Mouse (Mus musculus) C2C12 (cell line): ENCODE data around the gene Gm10282. TPM values are rescaled to one million over a fixed set of nuclear protein-coding genes. Genes with fewer than 3 reads are reported as not detected.

Source experiments
- H3K27me3 ChIP-seq: one replicate; pipeline ENCODE4 v1.6.1; 2011; ENCODE audit not compliant: control insufficient read depth, insufficient read depth, insufficient read length
- H3K36me3 ChIP-seq: one replicate; pipeline ENCODE4 v1.6.1; 2011; ENCODE audit not compliant: control insufficient read depth, insufficient read depth
- H3K4me3 ChIP-seq: one replicate; pipeline ENCODE4 v1.5.1; 2011; ENCODE audit warnings: mild to moderate bottlenecking, control low read depth; ENCODE audit not compliant: poor library complexity, insufficient read depth, severe bottlenecking
- H3K79me2 ChIP-seq: one replicate; pipeline ENCODE4 v1.6.1; 2011; ENCODE audit not compliant: control insufficient read depth, insufficient read depth
- H3K79me3 ChIP-seq: one replicate; pipeline ENCODE4 v1.6.1; 2011; ENCODE audit warnings: low read depth, control low read depth
- H3ac ChIP-seq: one replicate; pipeline ENCODE3; 2011; ENCODE audit warnings: low read depth; ENCODE audit not compliant: control insufficient read depth, insufficient read length
- CEBPB ChIP-seq: IDR thresholded peaks from one replicate; pipeline ENCODE4 v1.6.1; 2011; ENCODE audit warnings: low read depth, mild to moderate bottlenecking, control low read depth, moderate library complexity
- CTCF ChIP-seq: IDR thresholded peaks from one replicate; pipeline ENCODE4 v1.5.1; 2011; ENCODE audit not compliant: control insufficient read depth, insufficient read depth, insufficient read length
- FOSL1 ChIP-seq: IDR thresholded peaks from one replicate; pipeline ENCODE4 v1.8.0; 2011; ENCODE audit warnings: mild to moderate bottlenecking, low read length; ENCODE audit not compliant: poor library complexity, insufficient read depth, severe bottlenecking
- MAX ChIP-seq: IDR thresholded peaks from one replicate; pipeline ENCODE4 v1.6.1; 2011; ENCODE audit warnings: mild to moderate bottlenecking, control low read depth
- MYOD1 ChIP-seq: IDR thresholded peaks from one replicate; pipeline ENCODE4 v1.6.1; 2011; ENCODE audit warnings: low read depth; ENCODE audit not compliant: control insufficient read depth, insufficient read length
- MYOG ChIP-seq: IDR thresholded peaks from one replicate; pipeline ENCODE4 v1.6.1; 2011; ENCODE audit not compliant: control insufficient read depth, insufficient read length; ENCODE audit errors: extremely low read depth
- USF1 ChIP-seq: IDR thresholded peaks from one replicate; pipeline ENCODE4 v1.6.1; 2011; ENCODE audit warnings: low read depth, mild to moderate bottlenecking, control low read depth, moderate library complexity
- polyA plus RNA-seq: library from polyadenylated mRNA; unstranded; fragments of >200 nt; fragmentation: generic; extraction: Trizol; gene quantifications from one replicate; pipeline ENCODE4 v1.2.1, GENCODE M21; 2012; ENCODE audit warnings: missing spikeins

Gm10282 gene
- polyA plus RNA-seq, 1 experiment = 107 TPM

DNA sequence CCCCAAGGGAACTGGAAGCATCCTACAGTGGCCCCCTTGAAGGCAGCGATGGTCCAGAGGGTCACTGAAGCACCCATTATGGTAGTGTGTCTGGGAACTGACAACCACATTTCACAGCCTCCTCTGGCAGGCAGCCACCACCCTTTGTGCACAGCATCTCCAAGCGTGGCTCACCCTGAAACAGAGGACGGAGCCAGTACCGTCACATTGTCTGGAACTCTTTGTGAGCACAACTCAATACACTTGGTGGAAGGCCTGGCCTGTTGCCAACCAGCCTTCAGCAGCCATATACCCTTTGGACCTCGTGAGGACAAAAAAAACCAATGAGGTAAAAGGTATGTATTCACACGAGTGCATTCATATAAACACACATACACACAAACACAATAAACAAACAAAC, 3.2 kb upstream of the Gm10282 start:
- no peaks in the 10 kb centered on the region for H3K36me3 ChIP-seq
- no peak overlapping the region for H3K4me3 ChIP-seq
- H3K79me2 ChIP-seq = no peaks in the 10 kb centered on the region
- TF ChIP-seq MYOG (no peak), CTCF (no peak), CEBPB (no peak), FOSL1 (no peak), MYOD1 (no peak), MAX (no peak), USF1 (no peak)
- no peaks in the 10 kb centered on the region for H3K79me3 ChIP-seq
- no peaks in the 10 kb centered on the region for H3K27me3 ChIP-seq
- H3ac ChIP-seq = no peak overlapping the region

DNA sequence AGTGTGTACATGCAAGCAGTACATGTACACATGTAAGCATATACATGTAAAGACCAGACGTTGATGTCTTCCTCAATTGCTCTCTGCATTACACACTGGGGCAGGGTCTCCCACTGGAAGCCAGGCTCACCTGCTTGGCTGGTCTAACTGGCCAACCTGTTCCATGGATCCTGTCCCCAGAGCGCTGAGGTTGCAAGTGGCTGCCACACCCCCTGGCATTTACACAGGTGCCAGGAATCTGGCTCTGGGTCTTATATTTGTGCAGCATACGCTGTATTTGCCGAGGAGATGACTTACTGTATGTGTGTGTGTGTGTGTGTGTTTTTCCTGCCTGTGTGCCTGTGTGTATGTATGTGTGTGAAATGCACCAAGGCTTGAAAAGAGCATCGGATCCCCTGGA, 1.9 kb upstream of the Gm10282 start:
- H3K36me3 ChIP-seq = no peaks in the 10 kb centered on the region
- no peaks in the 10 kb centered on the region for H3K27me3 ChIP-seq
- H3K79me2 ChIP-seq = no peaks in the 10 kb centered on the region
- no peak overlapping the region for H3ac ChIP-seq
- no peaks in the 10 kb centered on the region for H3K79me3 ChIP-seq
- H3K4me3 ChIP-seq = no peak overlapping the region
- TF ChIP-seq MAX (no peak), MYOD1 (no peak), MYOG (no peak), CTCF (no peak), FOSL1 (no peak), CEBPB (no peak), USF1 (no peak)

DNA sequence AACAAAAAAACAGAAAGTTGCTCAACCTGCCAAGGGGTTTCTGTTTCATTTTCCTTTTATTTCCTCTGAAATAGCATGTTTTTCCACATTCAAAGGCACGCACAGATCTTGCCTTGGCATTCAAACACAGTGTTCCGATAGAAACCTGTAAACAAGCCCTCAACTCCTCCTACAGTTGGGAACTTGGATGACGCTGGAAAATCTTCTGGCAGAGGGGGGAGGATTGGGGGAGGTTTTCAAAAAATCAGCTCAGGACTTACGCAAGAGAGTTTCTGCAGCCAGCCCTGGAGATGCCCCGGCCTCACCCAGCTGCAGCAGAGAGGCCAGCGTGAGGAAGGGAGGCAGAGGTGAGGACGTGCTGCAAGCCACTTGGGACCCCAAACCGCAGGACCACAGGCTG, 1.4 kb downstream of the Gm10282 start:
- H3ac ChIP-seq = no peak overlapping the region
- no peaks in the 10 kb centered on the region for H3K79me2 ChIP-seq
- TF ChIP-seq CEBPB = peak; percentile 86
- no peak for TF ChIP-seq MYOG
- no peak for TF ChIP-seq MYOD1
- no peaks in the 10 kb centered on the region for H3K79me3 ChIP-seq
- H3K4me3 ChIP-seq = no peak overlapping the region
- no peaks in the 10 kb centered on the region for H3K36me3 ChIP-seq
- no peaks in the 10 kb centered on the region for H3K27me3 ChIP-seq

DNA sequence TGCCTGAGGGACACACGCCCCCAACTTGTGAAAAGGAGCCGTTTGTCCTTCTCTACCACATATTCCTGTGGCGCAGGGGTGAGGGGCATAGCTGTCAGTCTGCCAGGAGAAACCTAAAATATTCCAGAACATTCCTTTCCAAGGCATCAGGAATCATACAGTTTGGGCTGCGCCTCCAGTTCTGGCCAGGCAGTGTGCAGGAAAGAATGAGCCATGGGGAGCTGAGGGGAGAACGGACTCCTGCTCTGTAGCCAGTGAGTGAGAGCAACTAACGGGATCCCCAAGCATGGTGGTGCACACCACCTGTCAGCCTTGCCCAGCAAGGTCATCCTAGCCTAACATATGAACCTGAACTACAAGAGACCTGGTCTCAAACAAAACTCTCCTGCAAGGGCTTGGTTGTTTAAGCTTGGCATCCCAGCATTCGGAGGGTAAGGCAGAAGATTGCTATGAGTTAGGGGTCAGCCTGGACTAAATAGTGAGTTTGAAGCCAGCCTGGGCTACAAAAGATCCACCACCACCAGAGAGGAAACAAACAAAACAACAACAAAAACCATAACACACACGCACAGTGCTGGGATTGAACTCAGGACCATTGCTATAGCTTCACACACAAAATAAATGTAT, 2.0 kb downstream of the Gm10282 start:
- TF ChIP-seq CEBPB (no peak), MYOG (no peak), USF1 (no peak), MYOD1 (no peak), MAX (no peak), CTCF (no peak), FOSL1 (no peak)
- H3K79me3 ChIP-seq = no peaks in the 10 kb centered on the region
- no peaks in the 10 kb centered on the region for H3K27me3 ChIP-seq
- H3K79me2 ChIP-seq = no peaks in the 10 kb centered on the region
- no peak overlapping the region for H3K4me3 ChIP-seq
- no peaks in the 10 kb centered on the region for H3K36me3 ChIP-seq
- H3ac ChIP-seq = no peak overlapping the region

DNA sequence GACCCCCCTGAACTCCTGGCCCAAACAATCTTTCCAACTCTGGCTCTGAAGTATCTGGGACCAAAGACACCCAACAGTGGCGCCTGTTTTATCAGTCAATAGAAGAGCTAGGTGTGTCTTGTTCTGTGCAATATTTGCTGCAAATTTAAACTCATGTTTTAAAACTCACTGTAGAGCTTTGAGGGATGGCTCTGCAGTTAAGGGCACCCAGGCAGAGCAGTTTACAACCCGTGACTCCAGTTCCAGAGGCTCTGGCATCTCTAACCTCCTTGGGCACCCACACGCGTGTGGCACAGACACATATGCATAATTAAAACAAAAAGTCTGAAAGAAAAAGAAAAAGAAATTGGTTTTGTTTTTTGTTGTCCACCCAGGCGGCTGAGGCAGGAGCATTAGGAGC, 3.6 kb downstream of the Gm10282 start:
- Histone ChIP-seq H3K79me2 (no peaks in the 10 kb centered on the region), H3K36me3 (no peaks in the 10 kb centered on the region)

DNA sequence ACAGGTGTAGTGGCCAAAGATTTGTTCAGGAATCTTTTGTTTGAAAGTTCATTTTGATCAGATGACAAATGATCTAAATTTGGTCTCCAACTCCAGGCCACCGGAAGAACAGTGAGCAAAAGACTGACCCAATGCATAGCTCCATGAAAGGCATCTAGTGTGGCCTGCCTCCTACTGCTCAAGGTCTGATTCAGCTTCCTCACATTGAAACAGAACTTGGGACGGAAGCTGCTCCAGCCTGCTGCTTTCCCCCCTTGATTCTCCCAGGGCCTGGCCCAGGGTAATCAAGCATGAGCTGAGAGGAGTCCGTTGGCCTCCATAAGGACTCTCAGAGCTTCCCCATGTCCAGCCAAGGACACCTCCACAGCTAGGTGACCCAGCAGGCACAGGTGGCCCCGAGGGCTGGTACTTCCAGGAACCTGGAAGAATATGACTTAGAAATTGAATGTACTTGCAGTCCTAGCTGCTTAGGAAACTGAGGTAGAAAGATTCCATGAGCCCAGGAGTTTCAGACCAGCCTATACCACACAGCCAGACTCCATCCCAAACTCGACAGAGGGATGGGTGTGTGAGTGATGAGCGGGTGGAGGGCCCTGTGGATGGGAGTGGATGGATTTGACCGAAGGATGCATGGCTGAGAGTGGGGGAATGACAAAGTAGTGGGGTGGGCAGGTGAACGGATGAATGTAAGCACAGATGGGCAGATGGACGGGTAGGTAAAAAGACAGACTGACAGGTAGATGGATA, 4.2 kb downstream of the Gm10282 start:
- TF ChIP-seq CEBPB (no peak), CTCF (no peak), MYOG (no peak), FOSL1 (no peak), MYOD1 (no peak), MAX (no peak), USF1 (no peak)
- Histone ChIP-seq H3K79me2 (no peaks in the 10 kb centered on the region), H3K36me3 (no peaks in the 10 kb centered on the region), H3K4me3 (no peak overlapping the region), H3K79me3 (no peaks in the 10 kb centered on the region), H3ac (no peak overlapping the region), H3K27me3 (no peaks in the 10 kb centered on the region)

More for the DNA sequence above, 3.6 kb downstream of the Gm10282 start:
- H3K4me3 ChIP-seq = no peak overlapping the region
- H3K79me3 ChIP-seq = no peaks in the 10 kb centered on the region
- no peak overlapping the region for H3ac ChIP-seq
- H3K27me3 ChIP-seq = no peaks in the 10 kb centered on the region
- no peak for TF ChIP-seq MYOG
- no peak for TF ChIP-seq MAX
- no peak for TF ChIP-seq USF1
- no peak for TF ChIP-seq CEBPB
- no peak for TF ChIP-seq MYOD1
- TF ChIP-seq CTCF = no peak
- no peak for TF ChIP-seq FOSL1
